Mouse (Mus musculus) liver, embryonic 11.5 days (tissue): ENCODE measurements at regions not wholly inside any gene's neighbourhood (a gene's known extent, or its start where the extent isn't known, plus 50 kb on each side); places are given as distances from the start of the nearest gene placed in this dataset.

Experiments
- ATAC-seq: fragments of 200-750 bp; cut with Nextera tagmentation; replicated peaks from 2 replicates; pipeline ENCODE4 v1.8.0; 2017; ENCODE audit warnings: moderate number of reproducible peaks, mild to moderate bottlenecking, moderate TSS enrichment, moderate library complexity; ENCODE audit not compliant: low FRiP score
- DNase-seq: peaks from one replicate; pipeline ENCODE4 v3.0.0-alpha.2; 2017; ENCODE audit warnings: low spot score
- H3K27ac ChIP-seq: fragments of 300-500 bp; sonication (generic); 2 replicates; pipeline ENCODE4 v1.5.1; 2014; ENCODE audit warnings: mild to moderate bottlenecking, low read depth, low read length, control low read depth
- H3K27me3 ChIP-seq: fragments of 300-500 bp; sonication (generic); replicated peaks from 2 replicates; pipeline ENCODE4 v1.6.1; 2014; ENCODE audit warnings: low read length, mixed read lengths; ENCODE audit not compliant: control insufficient read depth, insufficient read depth
- H3K36me3 ChIP-seq: fragments of 300-500 bp; sonication (generic); 2 replicates; pipeline ENCODE4 v1.6.1; 2014; ENCODE audit warnings: mild to moderate bottlenecking, low read length, moderate library complexity, mixed read lengths; ENCODE audit not compliant: control insufficient read depth, insufficient read depth
- H3K4me1 ChIP-seq: fragments of 300-500 bp; sonication (generic); replicated peaks from 2 replicates; pipeline ENCODE4 v1.6.1; 2014; ENCODE audit warnings: low read length, mixed read lengths; ENCODE audit not compliant: control insufficient read depth, insufficient read depth
- H3K4me2 ChIP-seq: fragments of 300-500 bp; sonication (generic); 2 replicates; pipeline ENCODE4 v1.6.1; 2014; ENCODE audit warnings: mild to moderate bottlenecking, control low read depth, moderate library complexity
- H3K4me3 ChIP-seq: fragments of 300-500 bp; sonication (generic); 2 replicates; pipeline ENCODE4 v1.5.1; 2014; ENCODE audit warnings: low read depth, low read length, control low read depth
- H3K9ac ChIP-seq: fragments of 300-500 bp; sonication (generic); 2 replicates; pipeline ENCODE4 v1.6.1; 2014; ENCODE audit warnings: low read depth, low read length, control low read depth
- H3K9me3 ChIP-seq: fragments of 300-500 bp; sonication (generic); 2 replicates; pipeline ENCODE4 v1.6.1; 2016; ENCODE audit warnings: low read length, inconsistent platforms, mixed read lengths; ENCODE audit not compliant: control insufficient read depth
- WGBS: fragments of 180-500 bp; shearing (Covaris S2); extraction: QIAGEN DNeasy Blood & Tissue Kit; methylation state at CpG from one replicate; pipeline ENCODE4 v1.1.7; 2014; 5-methylcytosine and 5-hydroxymethylcytosine counted together

- no peaks in the 10 kb centered on the region for H3K36me3 ChIP-seq
- no peaks in the 10 kb centered on the region for H3K9me3 ChIP-seq
- H3K27me3 ChIP-seq: no peaks in the 10 kb centered on the region
- 70% methylated on average over 7 of the region's 7 CpGs for WGBS
- H3K27ac ChIP-seq: no peak overlapping the region
- H3K4me1 ChIP-seq: no peaks in the 10 kb centered on the region
- DNase-seq (peak; percentile 12), ATAC-seq (no peak)
- H3K4me3 ChIP-seq: no peak overlapping the region
- H3K9ac ChIP-seq: no peak overlapping the region
- H3K4me2 ChIP-seq: no peak overlapping the region
These were observed 78.1 kb upstream of the Foxo1 start for GRCm38 (mm10) chr3:52190021-52190420.

GRCm38 (mm10) chr3:52193026-52193425 lies 75.1 kb upstream of the Foxo1 start:
- Histone ChIP-seq H3K4me1 (0 out of 2 replicates have a peak, but pooled peaks cover 5% of the 10 kb centered on the region), H3K36me3 (no peaks in the 10 kb centered on the region), H3K4me3 (no peak overlapping the region), H3K9ac (no peak overlapping the region), H3K9me3 (no peaks in the 10 kb centered on the region), H3K27ac (no peak overlapping the region), H3K27me3 (peaks cover 3% of the 10 kb centered on the region; the same call in 1 of the 2 replicates), H3K4me2 (no peak overlapping the region)
- 71% methylated on average over 7 of the region's 7 CpGs for WGBS
- no peak for ATAC-seq
- DNase-seq: peak; percentile 16

GRCm38 (mm10) chr3:52194216-52194615 lies 73.9 kb upstream of the Foxo1 start:
- Histone ChIP-seq H3K4me2 (no peak overlapping the region), H3K27ac (no peak overlapping the region), H3K27me3 (peaks cover 11% of the 10 kb centered on the region; the same call in 1 of the 2 replicates), H3K36me3 (no peaks in the 10 kb centered on the region), H3K4me3 (no peak overlapping the region), H3K4me1 (peaks cover 9% of the 10 kb centered on the region; the same call in 1 of the 2 replicates), H3K9me3 (no peaks in the 10 kb centered on the region), H3K9ac (no peak overlapping the region)
- DNase-seq: no peak
- WGBS: 83% methylated on average over 10 of the region's 10 CpGs
- ATAC-seq: no peak

- whole genome bisulfite sequencing: 65% methylated on average over 3 of the region's 3 CpGs
- H3K9ac ChIP-seq: no peak overlapping the region
- H3K27ac ChIP-seq: no peak overlapping the region
- peak overlapping the region; percentile 74 for H3K4me2 ChIP-seq
- peaks cover 13% of the 10 kb centered on the region; the same call in 1 of the 2 replicates for H3K4me1 ChIP-seq
- peaks cover 11% of the 10 kb centered on the region; the same call in 1 of the 2 replicates for H3K27me3 ChIP-seq
- no peaks in the 10 kb centered on the region for H3K36me3 ChIP-seq
- ATAC-seq: no peak
- H3K9me3 ChIP-seq: no peaks in the 10 kb centered on the region
- H3K4me3 ChIP-seq: no peak overlapping the region
- DNase-seq: no peak
These were observed 72.7 kb upstream of the Foxo1 start for GRCm38 (mm10) chr3:52195486-52195885.

- Histone ChIP-seq H3K9me3 (no peaks in the 10 kb centered on the region), H3K27ac (no peak overlapping the region), H3K4me1 (peaks cover 13% of the 10 kb centered on the region; the same call in 1 of the 2 replicates), H3K9ac (peak overlapping the region; percentile 60), H3K4me3 (peak overlapping the region; percentile 47), H3K27me3 (peaks cover 11% of the 10 kb centered on the region; the same call in 1 of the 2 replicates), H3K36me3 (no peaks in the 10 kb centered on the region), H3K4me2 (peak overlapping the region; percentile 74)
- peak; percentile 45; the same call in 1 of the 2 replicates for ATAC-seq
- peak; percentile 74 for DNase-seq
- WGBS: 6% methylated on average over 37 of the region's 39 CpGs
These were observed 71.8 kb upstream of the Foxo1 start for GRCm38 (mm10) chr3:52196047-52196935.

GRCm38 (mm10) chr3:52196936-52197246 lies 71.2 kb upstream of the Foxo1 start:
- WGBS: 64% methylated on average over 2 of the region's 2 CpGs
- no peak for DNase-seq
- ATAC-seq: no peak
- Histone ChIP-seq H3K36me3 (no peaks in the 10 kb centered on the region), H3K27me3 (peaks cover 11% of the 10 kb centered on the region; the same call in 1 of the 2 replicates), H3K27ac (no peak overlapping the region), H3K4me1 (peaks cover 13% of the 10 kb centered on the region; the same call in 1 of the 2 replicates), H3K9me3 (no peaks in the 10 kb centered on the region), H3K4me2 (no peak overlapping the region; the same call in 1 of the 2 replicates), H3K4me3 (no peak overlapping the region), H3K9ac (no peak overlapping the region)

GRCm38 (mm10) chr3:52197982-52198750 lies 70.0 kb upstream of the Foxo1 start:
- no peaks in the 10 kb centered on the region for H3K9me3 ChIP-seq
- DNase-seq: no peak
- H3K27me3 ChIP-seq: peaks cover 11% of the 10 kb centered on the region; the same call in 1 of the 2 replicates
- no peaks in the 10 kb centered on the region for H3K36me3 ChIP-seq
- H3K4me1 ChIP-seq: peaks cover 13% of the 10 kb centered on the region; the same call in 1 of the 2 replicates
- ATAC-seq: no peak
- no peak overlapping the region for H3K27ac ChIP-seq
- peak overlapping the region; percentile 38 for H3K4me2 ChIP-seq
- no peak overlapping the region for H3K4me3 ChIP-seq
- H3K9ac ChIP-seq: no peak overlapping the region
- 47% methylated on average over 23 of the region's 23 CpGs for WGBS
